Comparison of ENCODE assay signal across 18 mouse cellular contexts in genomic region chr2:13466685-13467084, GRCm38 (mm10). TPM values are rescaled to one million over a fixed set of nuclear protein-coding genes. Genes with fewer than 3 reads are reported as not detected.
"Had no signal": no experiment of that assay in that cellular context is flagged by ENCODE, and none has a peak within 500 bp of the region (broad histone marks: within the 10 kb centered on the region; RNA-seq: fewer than 3 reads in every experiment).

No protein-coding gene starts in this region.

- H3K27me3 ChIP-seq: liver, embryonic 15.5 days; lung, embryonic 15.5 days; midbrain, embryonic 13.5 days; neural tube, embryonic 12.5 days; stomach, embryonic 15.5 days had no signal

- ATAC-seq: liver, postnatal 0 days; lung, postnatal 0 days; midbrain, embryonic 13.5 days; midbrain, embryonic 16.5 days had no signal

- H3K36me3 ChIP-seq: liver, embryonic 15.5 days; lung, embryonic 15.5 days; midbrain, embryonic 13.5 days; neural tube, embryonic 12.5 days; stomach, embryonic 15.5 days had no signal

- H3K4me3 ChIP-seq: liver, embryonic 15.5 days; lung, embryonic 15.5 days; megakaryocyte, embryonic 14.5 days; midbrain, embryonic 13.5 days; neural tube, embryonic 12.5 days; stomach, embryonic 15.5 days had no signal

- H3K9me3 ChIP-seq: liver, embryonic 15.5 days; lung, embryonic 15.5 days; megakaryocyte, embryonic 14.5 days; midbrain, embryonic 13.5 days; neural tube, embryonic 12.5 days; stomach, embryonic 15.5 days had no signal

- H3K27ac ChIP-seq: liver, embryonic 15.5 days; lung, embryonic 15.5 days; macrophage; midbrain, embryonic 13.5 days; neural tube, embryonic 12.5 days; stomach, embryonic 15.5 days; stomach, postnatal 0 days had no signal

- H3K4me1 ChIP-seq: liver, embryonic 15.5 days; lung, embryonic 15.5 days; midbrain, embryonic 13.5 days; neural tube, embryonic 12.5 days; stomach, embryonic 15.5 days had no signal

- H3K4me2 ChIP-seq: liver, embryonic 15.5 days; lung, embryonic 15.5 days; midbrain, embryonic 11.5 days; midbrain, embryonic 13.5 days; neural tube, embryonic 12.5 days; stomach, embryonic 15.5 days had no signal

- DNase-seq: liver, postnatal 0 days; lung, adult 2 months; lung, postnatal 14 days; lung, postnatal 36 days; right cerebral cortex, postnatal 14 days; thymus, adult 2 months; thymus, postnatal 25 days had no signal

- H3K9ac ChIP-seq: liver, embryonic 15.5 days; liver, postnatal 0 days; lung, embryonic 15.5 days; midbrain, embryonic 13.5 days; neural tube, embryonic 12.5 days; stomach, embryonic 15.5 days had no signal

RNA-seq across cellular contexts. Expression of gene Cubn, which starts 24.9 kb away (rescaled TPM):
- polyA plus RNA-seq: liver, postnatal 0 days; macrophage had no signal
